Mouse (Mus musculus) embryonic facial prominence, embryonic 14.5 days (tissue): ENCODE measurements around the gene Camta1. TPM values are rescaled to one million over a fixed set of nuclear protein-coding genes. Genes with fewer than 3 reads are reported as not detected.

ENCODE experiments used
- ATAC-seq: fragments of 200-750 bp; cut with Nextera tagmentation; 2 replicates; pipeline ENCODE4 v1.8.0; 2017; ENCODE audit warnings: low read depth, moderate number of reproducible peaks, moderate TSS enrichment
- DNase-seq: peaks from one replicate; pipeline ENCODE4 v3.0.0-alpha.2; 2015; ENCODE audit warnings: low spot score
- H3K27ac ChIP-seq: fragments of 300-500 bp; sonication (generic); replicated peaks from 2 replicates; pipeline ENCODE4 v1.5.1; 2014; ENCODE audit warnings: low read depth, mild to moderate bottlenecking, low read length, moderate library complexity
- H3K27me3 ChIP-seq: fragments of 300-500 bp; sonication (generic); replicated peaks from 2 replicates; pipeline ENCODE4 v1.6.1; 2014; ENCODE audit warnings: low read length; ENCODE audit not compliant: control insufficient read depth, insufficient read depth
- H3K36me3 ChIP-seq: fragments of 300-500 bp; sonication (generic); 2 replicates; pipeline ENCODE4 v1.6.1; 2014; ENCODE audit warnings: low read length, mixed read lengths; ENCODE audit not compliant: control insufficient read depth, insufficient read depth
- H3K4me1 ChIP-seq: fragments of 300-500 bp; sonication (generic); 2 replicates; pipeline ENCODE4 v1.6.1; 2014; ENCODE audit warnings: antibody characterized with exemption, low read length; ENCODE audit not compliant: control insufficient read depth, insufficient read depth
- H3K4me2 ChIP-seq: fragments of 300-500 bp; sonication (generic); 2 replicates; pipeline ENCODE4 v1.6.1; 2014; ENCODE audit warnings: low read depth, mild to moderate bottlenecking, low read length, moderate library complexity, mixed read lengths
- H3K4me3 ChIP-seq: fragments of 300-500 bp; sonication (generic); 2 replicates; pipeline ENCODE4 v1.5.1; 2014; ENCODE audit warnings: low read depth, mild to moderate bottlenecking, low read length
- H3K9ac ChIP-seq: fragments of 300-500 bp; sonication (generic); 2 replicates; pipeline ENCODE4 v1.6.1; 2014; ENCODE audit warnings: low read depth, mild to moderate bottlenecking, low read length, moderate library complexity, mixed read lengths
- H3K9me3 ChIP-seq: fragments of 300-500 bp; sonication (generic); 2 replicates; pipeline ENCODE4 v1.6.1; 2016; ENCODE audit warnings: low read length; ENCODE audit not compliant: control insufficient read depth
- WGBS: fragments of 180-500 bp; shearing (Covaris S2); extraction: QIAGEN DNeasy Blood & Tissue Kit; methylation state at CpG from one replicate; pipeline ENCODE4 v1.1.7; 2014; 5-methylcytosine and 5-hydroxymethylcytosine counted together
- polyA plus RNA-seq: library from polyadenylated mRNA; unstranded; fragments of >200 nt; fragmentation: Nextera tagmentation; extraction: Ambion mirVana; gene quantifications from 2 replicates; pipeline ENCODE4 v1.2.1, GENCODE M21; 2014

The Camta1 gene
- polyA plus RNA-seq, 1 experiment from 2014 or later = 77.3 TPM

- no peak for DNase-seq
- H3K9me3 ChIP-seq = no peaks in the 10 kb centered on the region
- ATAC-seq = no peak
- no peak overlapping the region for H3K4me2 ChIP-seq
- WGBS = 76% methylated on average over 26 of the region's 26 CpGs
- H3K4me1 ChIP-seq = no peaks in the 10 kb centered on the region
- no peak overlapping the region for H3K9ac ChIP-seq
- H3K27me3 ChIP-seq = no peaks in the 10 kb centered on the region
- no peaks in the 10 kb centered on the region for H3K36me3 ChIP-seq
- no peak overlapping the region for H3K27ac ChIP-seq
- no peak overlapping the region for H3K4me3 ChIP-seq
These were observed 485.4 kb downstream of the Camta1 start for GRCm38 (mm10) chr4:151376234-151376633.

- no peak for ATAC-seq
- no peak overlapping the region for H3K4me3 ChIP-seq
- no peaks in the 10 kb centered on the region for H3K27me3 ChIP-seq
- H3K4me2 ChIP-seq = no peak overlapping the region
- H3K4me1 ChIP-seq = no peaks in the 10 kb centered on the region
- WGBS = 53% methylated on average over 12 of the region's 12 CpGs
- H3K9me3 ChIP-seq = no peaks in the 10 kb centered on the region
- no peak overlapping the region for H3K9ac ChIP-seq
- DNase-seq = no peak
- H3K27ac ChIP-seq = no peak overlapping the region
- H3K36me3 ChIP-seq = no peaks in the 10 kb centered on the region
These were observed 488.7 kb downstream of the Camta1 start for GRCm38 (mm10) chr4:151372855-151373566.

GRCm38 (mm10) chr4:151366941-151367545, 494.6 kb downstream of the Camta1 start:
- no peak for DNase-seq
- H3K9ac ChIP-seq = no peak overlapping the region

GRCm38 (mm10) chr4:151360976-151361673, 500.6 kb downstream of the Camta1 start:
- H3K9me3 ChIP-seq = no peaks in the 10 kb centered on the region
- H3K4me3 ChIP-seq = no peak overlapping the region
- H3K4me1 ChIP-seq = no peaks in the 10 kb centered on the region
- H3K27me3 ChIP-seq = no peaks in the 10 kb centered on the region
- no peak for ATAC-seq
- H3K9ac ChIP-seq = no peak overlapping the region
- H3K27ac ChIP-seq = no peak overlapping the region
- 58% methylated on average over 20 of the region's 20 CpGs for WGBS
- no peak for DNase-seq
- H3K4me2 ChIP-seq = no peak overlapping the region
- no peaks in the 10 kb centered on the region for H3K36me3 ChIP-seq

More at GRCm38 (mm10) chr4:151366941-151367545, 494.6 kb downstream of the Camta1 start:
- 60% methylated on average over 14 of the region's 14 CpGs for WGBS
- no peaks in the 10 kb centered on the region for H3K9me3 ChIP-seq
- no peaks in the 10 kb centered on the region for H3K4me1 ChIP-seq
- no peak overlapping the region for H3K27ac ChIP-seq
- H3K4me3 ChIP-seq = no peak overlapping the region
- ATAC-seq = no peak
- H3K4me2 ChIP-seq = no peak overlapping the region
- no peaks in the 10 kb centered on the region for H3K27me3 ChIP-seq
- H3K36me3 ChIP-seq = no peaks in the 10 kb centered on the region

- 40% methylated on average over 12 of the region's 12 CpGs for WGBS
- H3K9ac ChIP-seq = peak overlapping the region; percentile 31; the same call in 1 of the 2 replicates
- H3K36me3 ChIP-seq = no peaks in the 10 kb centered on the region
- no peaks in the 10 kb centered on the region for H3K27me3 ChIP-seq
- ATAC-seq (no peak), DNase-seq (no peak)
- H3K4me1 ChIP-seq = peaks cover 3% of the 10 kb centered on the region; the same call in 1 of the 2 replicates
- no peak overlapping the region for H3K4me3 ChIP-seq
- H3K27ac ChIP-seq = 0 out of 2 replicates have a peak overlapping the region, but pooled peaks have one; percentile 15
- no peaks in the 10 kb centered on the region for H3K9me3 ChIP-seq
- no peak overlapping the region for H3K4me2 ChIP-seq
These were observed 506.2 kb downstream of the Camta1 start for GRCm38 (mm10) chr4:151355505-151355904.

- no peaks in the 10 kb centered on the region for H3K9me3 ChIP-seq
- no peak overlapping the region for H3K4me3 ChIP-seq
- no peak overlapping the region for H3K9ac ChIP-seq
- H3K27ac ChIP-seq = no peak overlapping the region
- H3K4me2 ChIP-seq = no peak overlapping the region
- ATAC-seq (no peak), DNase-seq (no peak)
- 68% methylated on average over 2 of the region's 2 CpGs for WGBS
- no peaks in the 10 kb centered on the region for H3K27me3 ChIP-seq
- peaks cover 3% of the 10 kb centered on the region; the same call in 1 of the 2 replicates for H3K4me1 ChIP-seq
- no peaks in the 10 kb centered on the region for H3K36me3 ChIP-seq
These were observed 508.9 kb downstream of the Camta1 start for GRCm38 (mm10) chr4:151352791-151353190.

- Histone ChIP-seq H3K36me3 (no peaks in the 10 kb centered on the region), H3K27me3 (no peaks in the 10 kb centered on the region), H3K9ac (no peak overlapping the region), H3K4me1 (peaks cover 3% of the 10 kb centered on the region; the same call in 1 of the 2 replicates), H3K4me2 (no peak overlapping the region), H3K9me3 (no peaks in the 10 kb centered on the region), H3K27ac (no peak overlapping the region), H3K4me3 (no peak overlapping the region)
- WGBS = 65% methylated on average over 4 of the region's 4 CpGs
- ATAC-seq = peak; percentile 15; the same call in 1 of the 2 replicates
- peak; percentile 14 for DNase-seq
These were observed 509.4 kb downstream of the Camta1 start for GRCm38 (mm10) chr4:151352249-151352648.

GRCm38 (mm10) chr4:151351757-151352156, 509.9 kb downstream of the Camta1 start:
- DNase-seq (no peak), ATAC-seq (peak; percentile 37; the same call in 1 of the 2 replicates)
- no peak overlapping the region for H3K4me3 ChIP-seq

More at GRCm38 (mm10) chr4:151351757-151352156, 509.9 kb downstream of the Camta1 start:
- Histone ChIP-seq H3K4me2 (no peak overlapping the region), H3K4me1 (peaks cover 3% of the 10 kb centered on the region; the same call in 1 of the 2 replicates), H3K9ac (no peak overlapping the region), H3K36me3 (no peaks in the 10 kb centered on the region), H3K9me3 (no peaks in the 10 kb centered on the region), H3K27me3 (no peaks in the 10 kb centered on the region), H3K27ac (no peak overlapping the region)
- WGBS = 51% methylated on average over 12 of the region's 12 CpGs
